Mouse (Mus musculus): Measurements from ENCODE around the gene Baiap2.

DNA sequence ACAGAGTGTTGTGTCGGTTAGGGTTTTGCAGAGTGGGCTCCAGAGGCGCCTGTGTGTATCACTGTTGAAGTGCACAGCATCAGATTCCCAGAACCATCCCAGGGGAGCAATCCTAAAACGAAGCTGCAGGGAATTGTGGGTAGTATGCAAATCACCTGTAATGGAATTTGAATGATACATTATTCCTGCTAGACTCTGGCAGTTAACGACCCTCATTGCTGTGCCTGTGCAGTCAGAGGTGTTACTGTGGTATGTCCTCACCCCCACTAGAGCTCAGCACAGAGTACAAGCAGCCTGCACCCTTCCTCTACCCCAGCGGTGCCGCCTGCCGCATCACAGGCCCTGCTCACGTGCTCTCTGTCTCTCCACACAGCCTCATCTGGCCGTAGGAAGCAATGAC, 45.5 kb upstream of the Baiap2 start:
- TF ChIP-seq CHD2 (IDR thresholded peaks at IDR 0.05; ENCODE audit: low read length), result no peak
- no peak for TF ChIP-seq PAX5 (IDR thresholded peaks at IDR 0.05; ENCODE audit: low read length)
- no peak for TF ChIP-seq POLR2A (IDR thresholded peaks at IDR 0.05; ENCODE audit: low read depth, low read length)
- TF ChIP-seq TCF12 (IDR thresholded peaks at IDR 0.05; ENCODE audit: low read depth, low read length), result no peak
- TF ChIP-seq SMC3 (IDR thresholded peaks at IDR 0.05; ENCODE audit: low read depth, low read length), result no peak

All from CH12.LX (cell line).